Mouse (Mus musculus) heart, postnatal 10 days (tissue): ENCODE measurements around the gene Ankrd9. TPM values are rescaled to one million over a fixed set of nuclear protein-coding genes. Genes with fewer than 3 reads are reported as not detected.

Experiments
- DNase-seq, 2 experiments: peaks; one replicate each; pipeline ENCODE4 v3.0.0; 2021
- intact Hi-C: fragments of 180-260 bp; cut with DNase I; formaldehyde crosslinking; loops from one replicate; pipeline ENCODE4 v1.15.1; 2025
- total RNA-seq, 2 experiments: library from RNA; stranded (reverse); gene quantifications; 2 replicates each; pipeline ENCODE4 v1.2.3; 2021

The Ankrd9 gene
- total RNA-seq, 2 experiments from 2014 or later: 35.4 to 70.2 TPM

- intact Hi-C loops: no loop called here
- no peak for DNase-seq
Measured at GRCm38 (mm10) chr12:110967146-110967545, 11.7 kb downstream of the Ankrd9 start.

- intact Hi-C loops: no loop called here
- no peak for DNase-seq
Measured at GRCm38 (mm10) chr12:110966079-110966478, 12.8 kb downstream of the Ankrd9 start.

- DNase-seq: no peak
- intact Hi-C loops: no loop called here
Measured at GRCm38 (mm10) chr12:110965500-110965899, 13.3 kb downstream of the Ankrd9 start.

DNA sequence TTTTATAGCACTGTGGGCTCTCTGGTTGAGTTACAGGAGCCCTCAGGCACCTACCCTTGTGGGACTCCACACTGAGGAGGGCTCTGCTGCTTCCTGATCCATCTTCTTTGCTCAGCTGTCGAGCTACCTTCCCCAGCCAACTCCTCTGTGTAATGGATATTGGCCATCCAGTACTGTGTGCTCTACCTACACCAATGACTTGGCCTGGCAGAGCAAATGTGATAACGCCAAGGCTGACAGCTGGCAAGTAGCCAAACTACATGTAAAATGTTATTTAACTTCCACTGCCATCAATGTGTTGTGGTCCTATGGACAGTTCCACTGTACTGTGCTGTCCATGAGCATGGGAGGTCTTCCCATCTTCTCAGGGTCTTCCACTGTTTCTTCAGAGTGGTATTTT is 16.9 kb downstream of the Ankrd9 start:
- no peak for DNase-seq
- intact Hi-C loops: no loop called here

- intact Hi-C loops: no loop called here
- no peak for DNase-seq
Measured at GRCm38 (mm10) chr12:110954351-110954991, 24.4 kb downstream of the Ankrd9 start.

- no peak for DNase-seq
- intact Hi-C loops: no loop called here
Measured at GRCm38 (mm10) chr12:110953900-110954299, 24.9 kb downstream of the Ankrd9 start.

GRCm38 (mm10) chr12:110953443-110953842 is 25.4 kb downstream of the Ankrd9 start:
- intact Hi-C loops: no loop called here
- DNase-seq: no peak

DNA sequence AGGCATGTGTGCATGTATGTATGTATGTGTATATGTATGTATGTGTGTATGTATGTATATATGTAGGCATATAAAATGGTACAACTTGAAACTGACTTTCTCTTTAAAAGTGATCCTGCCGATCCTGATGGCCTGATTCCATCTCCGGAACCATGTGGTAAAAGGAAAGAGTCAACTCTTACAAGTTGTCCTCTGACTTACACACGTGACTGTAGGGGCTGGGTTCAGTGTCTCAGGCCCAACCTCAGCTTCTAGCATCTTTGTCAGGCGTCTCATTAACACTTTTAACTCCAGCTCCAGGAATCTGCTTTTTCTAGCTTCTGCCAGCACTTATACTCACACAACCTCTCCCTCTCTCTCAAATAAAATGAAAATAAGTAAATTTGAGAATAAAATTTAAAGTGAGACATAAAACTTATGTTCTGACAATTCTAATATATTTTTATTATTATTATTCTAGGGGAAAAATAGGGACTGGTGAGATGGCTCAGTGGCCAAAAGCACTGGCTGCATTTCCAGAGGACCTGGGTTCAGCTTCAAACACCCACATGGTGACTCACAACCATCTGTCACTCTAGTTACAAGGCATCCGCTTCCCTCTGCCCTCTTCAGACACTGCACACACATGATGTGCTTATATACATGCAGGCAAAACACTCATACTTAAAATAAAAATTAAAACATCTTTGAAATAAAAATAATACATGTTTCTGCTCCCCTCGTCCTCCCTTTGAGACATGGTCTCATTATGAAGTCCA is 26.0 kb downstream of the Ankrd9 start:
- no peak for DNase-seq
- intact Hi-C loops: no loop called here

DNA sequence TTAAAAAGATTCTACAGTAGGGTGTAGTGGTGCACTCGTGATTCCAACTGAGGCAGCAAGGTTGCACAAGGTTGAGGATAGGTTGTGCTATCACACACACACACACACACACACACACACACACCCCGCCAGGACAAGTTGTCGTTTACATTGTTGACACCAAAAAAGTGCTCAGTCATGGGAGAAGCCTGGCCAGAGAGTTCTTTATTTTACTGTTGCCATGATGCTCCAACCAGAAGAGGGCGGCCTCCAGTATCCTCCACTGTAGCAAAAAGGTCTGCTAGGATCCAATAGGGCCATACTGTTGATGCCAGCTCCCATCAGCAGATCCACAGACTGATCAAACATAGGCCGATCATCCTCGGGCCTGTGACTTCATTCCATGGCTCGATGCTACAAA is 27.6 kb downstream of the Ankrd9 start:
- DNase-seq: no peak
- intact Hi-C loops: no loop called here

- DNase-seq: no peak
- intact Hi-C loops: no loop called here
Measured at GRCm38 (mm10) chr12:110950151-110950550, 28.7 kb downstream of the Ankrd9 start.

DNA sequence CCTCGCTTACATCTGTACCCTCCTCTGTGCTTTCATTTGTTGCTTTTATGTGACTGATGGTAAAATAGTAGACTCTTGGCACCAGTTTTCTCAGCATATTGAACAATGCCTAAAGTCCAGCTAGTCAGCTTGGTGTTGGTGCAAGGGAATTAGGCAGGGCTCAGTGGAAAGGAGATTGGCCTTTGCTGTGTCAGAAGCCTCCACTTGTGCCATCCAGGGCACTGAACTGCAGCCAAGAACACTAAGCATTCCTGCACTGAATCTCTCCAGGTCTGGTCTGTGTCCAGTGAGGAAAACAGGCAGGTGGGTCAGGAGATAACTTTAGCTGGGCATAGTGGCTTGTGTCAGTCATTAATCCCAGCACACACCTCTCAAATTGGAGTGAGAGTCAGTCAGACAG is 29.4 kb downstream of the Ankrd9 start:
- intact Hi-C loops: no loop called here
- DNase-seq: peak; percentile 72 to 74

DNA sequence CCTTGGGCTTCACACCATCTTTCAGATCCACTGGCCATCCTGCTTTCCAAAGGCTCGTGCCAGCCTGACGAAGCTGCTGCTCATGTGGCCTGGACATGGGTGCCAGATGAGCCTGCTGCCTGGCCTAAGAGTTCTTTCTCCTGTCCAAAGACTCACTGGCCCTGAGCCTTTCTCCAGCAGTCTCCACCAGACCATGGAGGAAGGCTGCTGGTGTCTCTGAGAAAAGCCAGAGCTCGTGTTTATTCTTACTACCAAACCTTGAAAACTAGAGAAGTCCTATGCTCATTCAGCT is 30.0 kb downstream of the Ankrd9 start:
- intact Hi-C loops: no loop called here
- DNase-seq: peak in 1 of 2 experiments; percentile 30

GRCm38 (mm10) chr12:110948082-110948909 is 30.5 kb downstream of the Ankrd9 start:
- intact Hi-C loops: no loop called here
- peak; percentile 28 to 32 for DNase-seq

- no peak for DNase-seq
- intact Hi-C loops: no loop called here
Measured at GRCm38 (mm10) chr12:110946216-110946615, 32.6 kb downstream of the Ankrd9 start.

DNA sequence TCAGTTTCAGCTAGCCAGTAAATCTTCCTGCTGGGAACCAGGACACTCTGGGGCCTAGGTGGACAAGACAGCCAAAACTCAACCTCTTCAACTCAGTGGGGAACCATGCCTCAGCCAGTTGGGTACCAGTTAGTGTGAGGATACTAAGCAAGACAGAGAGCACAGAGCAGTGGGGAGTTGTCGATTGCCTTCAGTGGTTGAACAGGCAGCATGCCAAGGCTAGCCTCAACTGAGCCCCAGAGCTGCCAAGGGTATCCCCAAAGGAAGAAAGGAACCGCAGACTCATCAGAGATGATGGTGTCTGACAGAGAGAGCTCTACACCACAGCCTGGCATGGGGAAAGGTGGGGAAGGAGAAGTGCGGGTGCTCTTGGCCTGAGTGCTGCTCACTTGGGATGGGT is 38.0 kb downstream of the Ankrd9 start:
- no peak for DNase-seq
- intact Hi-C loops: no loop called here

DNA sequence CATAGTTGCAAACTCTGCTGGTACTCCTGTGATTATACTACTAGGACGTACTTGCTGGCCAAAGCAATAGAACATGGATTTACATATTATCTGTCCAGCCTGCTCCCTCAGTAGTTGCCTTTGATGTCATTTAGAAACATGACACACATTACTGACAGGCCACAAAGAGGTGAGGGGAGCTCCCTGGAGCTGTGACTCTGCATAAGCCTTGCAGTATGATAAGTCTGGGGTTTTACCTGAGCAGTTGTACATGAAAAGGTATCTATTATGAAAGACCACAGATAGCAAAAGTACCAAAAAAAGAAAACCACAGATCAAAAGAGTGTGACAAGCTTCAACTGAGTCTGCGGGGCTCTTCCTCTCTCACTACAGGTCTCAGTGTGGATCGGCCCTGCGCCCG is 39.5 kb downstream of the Ankrd9 start:
- DNase-seq: no peak
- intact Hi-C loops: loop anchor here (5.0 to 10.0 kb wide), 2 partner anchors 103 to 195 kb away; no protein-coding TSS in a partner anchor

DNA sequence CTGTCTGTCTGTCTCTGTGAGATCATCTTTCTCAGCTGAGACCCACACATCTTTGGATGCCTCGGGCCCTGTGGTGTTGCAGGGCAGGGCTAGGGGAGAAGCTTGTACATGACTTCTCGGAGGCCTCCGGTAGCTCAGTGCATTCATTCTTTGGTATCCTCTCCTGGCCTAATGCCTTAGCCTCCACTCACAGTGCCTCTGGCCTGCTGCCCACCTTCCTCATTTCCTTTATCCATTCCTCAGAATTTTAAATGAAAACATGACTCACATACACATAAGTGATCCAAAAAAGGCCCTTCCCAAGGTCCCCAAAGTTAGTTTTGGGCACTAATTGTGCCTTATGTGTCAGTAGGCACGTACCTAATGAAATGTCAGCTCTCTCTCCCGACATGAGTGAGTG is 41.3 kb downstream of the Ankrd9 start:
- DNase-seq: no peak
- intact Hi-C loops: loop anchor here (5.0 to 10.0 kb wide), 2 partner anchors 105 to 197 kb away; no protein-coding TSS in a partner anchor

DNA sequence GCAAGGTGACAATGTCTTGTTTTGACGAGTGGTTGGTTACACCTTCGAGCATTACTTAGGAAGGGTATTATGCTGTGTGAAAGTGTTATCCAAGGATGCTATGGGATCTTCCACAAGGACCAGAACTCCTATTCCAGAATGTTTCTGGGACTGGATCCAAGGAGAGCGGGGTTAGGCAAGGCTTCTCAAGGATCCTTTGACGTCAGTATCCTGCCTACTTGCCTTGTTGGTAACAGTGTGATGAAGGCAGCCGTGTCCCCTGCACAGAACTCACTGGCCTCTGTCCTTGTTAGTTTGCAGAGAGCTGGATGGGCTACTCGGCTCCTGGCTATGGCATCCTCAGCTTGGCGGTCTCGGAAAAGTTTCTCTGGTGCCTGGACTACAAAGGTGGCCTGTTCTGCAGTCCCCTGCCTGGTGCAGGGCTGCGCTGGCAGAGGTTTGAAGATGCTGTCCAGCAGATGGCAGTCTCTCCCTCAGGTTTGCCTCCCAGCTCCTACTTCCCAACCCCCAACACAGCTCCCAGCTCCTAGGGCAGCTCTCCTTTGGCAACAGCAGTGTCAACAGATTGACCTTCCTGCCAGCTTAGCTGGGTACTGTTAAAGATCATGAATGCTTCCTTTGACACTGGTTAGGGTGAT is 42.7 kb downstream of the Ankrd9 start:
- peak; percentile 90 to 92 for DNase-seq
- intact Hi-C loops: loop anchor here (1.0 to 10.0 kb wide), 3 partner anchors 56 to 199 kb away; no protein-coding TSS in a partner anchor

GRCm38 (mm10) chr12:110932820-110933219 is 46.0 kb downstream of the Ankrd9 start:
- DNase-seq: no peak
- intact Hi-C loops: loop anchor here (10.0 kb wide), 1 partner anchor 202 kb away; no protein-coding TSS in a partner anchor
